8 mouse cellular contexts compared by ENCODE assay signal in the genomic region with DNA sequence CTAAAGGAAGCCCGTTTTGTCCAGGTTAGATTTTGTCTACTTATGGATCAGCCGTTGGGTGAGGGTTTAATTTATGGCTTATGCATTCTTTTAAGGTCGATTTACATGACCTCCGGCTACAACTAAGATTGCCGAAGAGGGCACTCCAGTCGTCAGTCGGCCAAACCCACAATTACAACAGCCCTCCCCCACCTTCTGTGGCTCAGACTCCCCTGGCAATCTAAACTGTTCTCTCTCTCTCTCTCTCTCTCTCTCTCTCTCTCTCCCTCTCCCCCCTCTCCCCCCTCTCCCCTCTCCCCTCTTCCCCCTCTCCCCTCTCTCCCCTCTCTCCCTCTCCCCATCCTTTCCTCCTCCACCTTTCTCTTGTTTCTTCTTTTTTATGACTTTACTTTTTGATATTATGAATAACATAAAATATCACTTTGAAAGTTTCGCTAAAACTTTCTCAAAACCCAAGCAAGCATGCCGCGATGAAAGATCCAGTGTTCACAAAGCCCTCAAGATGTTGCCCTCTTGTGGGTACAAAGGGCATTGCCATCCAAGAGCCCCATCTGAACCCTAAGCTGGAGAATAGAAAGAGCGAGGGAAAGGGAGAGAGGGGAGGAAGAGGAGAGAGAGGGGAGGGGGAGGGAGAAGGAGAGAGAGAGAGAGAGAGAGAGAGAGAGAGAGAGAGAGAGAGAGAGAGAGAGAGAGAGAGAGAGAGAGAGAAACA. TPM values are rescaled to one million over a fixed set of nuclear protein-coding genes. Genes with fewer than 3 reads are reported as not detected.
DNase-seq lines count a peak whose midpoint lies in the region; ATAC-seq and TF ChIP-seq lines count a peak whose summit lies in the region.

No protein-coding gene starts in this region.

- peak; percentile 32 for ATAC-seq in forebrain, embryonic 14.5 days

- H3K9ac ChIP-seq in MEL (ENCODE audit: control insufficient read depth, low read depth, low read length, poor library complexity, severe bottlenecking), result no peak overlapping the region
- peak overlapping the region; percentile 98 for H3K9ac ChIP-seq in forebrain, embryonic 14.5 days (ENCODE audit: low read length)

- H3K4me3 ChIP-seq in MEL (ENCODE audit: control insufficient read depth in 1 of 2, insufficient read depth in 1 of 2, low read depth in 2 of 2, low read length in 2 of 2), result no peak overlapping the region
- H3K4me3 ChIP-seq in brown adipose tissue, adult 24 weeks (ENCODE audit: insufficient read depth, low read depth, low read length), result peak overlapping the region; percentile 85
- peak overlapping the region; percentile 55 for H3K4me3 ChIP-seq in forebrain, embryonic 14.5 days (ENCODE audit: low read depth, low read length)

- no peak overlapping the region for H3K27ac ChIP-seq in MEL (ENCODE audit: control insufficient read depth, low read depth, low read length)
- peak overlapping the region; percentile 93 for H3K27ac ChIP-seq in brown adipose tissue, adult 24 weeks (replicated peaks; ENCODE audit: low read depth, low read length)
- H3K27ac ChIP-seq in forebrain, embryonic 14.5 days (ENCODE audit: low read depth, low read length), result peak overlapping the region; percentile 96

- H3K27me3 ChIP-seq in MEL (ENCODE audit: control insufficient read depth in 1 of 2, insufficient read depth in 2 of 2, low read length in 2 of 2), result peaks cover 0 to 2% of the 10 kb centered on the region in 2 experiments; a peak in 1 of 4 replicates
- peaks cover 15% of the 10 kb centered on the region for H3K27me3 ChIP-seq in forebrain, embryonic 14.5 days (replicated peaks; ENCODE audit: control insufficient read depth, insufficient read depth, low read length)

- H3K36me3 ChIP-seq in MEL (ENCODE audit: control insufficient read depth in 1 of 2, insufficient read depth in 2 of 2, low read length in 2 of 2), result no peaks in the 10 kb centered on the region
- H3K36me3 ChIP-seq in forebrain, embryonic 14.5 days (ENCODE audit: control insufficient read depth, insufficient read depth, low read length), result no peaks in the 10 kb centered on the region

- DNase-seq in MEL (ENCODE audit: low read depth, low spot score) (peak; percentile 55), MN1 (ENCODE audit: low spot score) (no peak)
- peak; percentile 95 for DNase-seq in forebrain, embryonic 14.5 days (ENCODE audit: low spot score)
- DNase-seq in heart, postnatal 4 days, result peak; percentile 86
- peak; percentile 26 to 74 for DNase-seq in layer of hippocampus, postnatal 25 days (ENCODE audit: extremely low spot score in 1 of 2, low spot score in 1 of 2)
- DNase-seq in lung, postnatal 36 days, result peak; percentile 88
- peak; percentile 74 for DNase-seq in right cerebral cortex, postnatal 14 days

- H3K4me1 ChIP-seq in MEL (ENCODE audit: control insufficient read depth in 1 of 2, insufficient read depth in 2 of 2, low read length in 2 of 2), result no peaks in the 10 kb centered on the region
- no peaks in the 10 kb centered on the region for H3K4me1 ChIP-seq in brown adipose tissue, adult 24 weeks (ENCODE audit: control insufficient read depth, insufficient read depth, insufficient read length, low read length)
- H3K4me1 ChIP-seq in forebrain, embryonic 14.5 days (ENCODE audit: control insufficient read depth, insufficient read depth, low read length), result peaks cover 36% of the 10 kb centered on the region

- TF ChIP-seq POLR2A in MEL (IDR thresholded peaks at IDR 0.05; ENCODE audit: control insufficient read depth in 1 of 2, insufficient read depth in 1 of 2, low read depth in 1 of 2, low read length in 2 of 2, poor library complexity in 1 of 2), result no peak

- TF ChIP-seq RAD21 in MEL (IDR thresholded peaks at IDR 0.05; ENCODE audit: low read depth, low read length), result peak; percentile 66

- peak; percentile 44 to 70 (median 62) for TF ChIP-seq CTCF in MEL (IDR thresholded peaks at IDR 0.05 in 2 of 3, conservative IDR thresholded peaks at IDR 0.05 in 1 of 3; ENCODE audit: control insufficient read depth in 1 of 3, insufficient read depth in 1 of 3, low read depth in 2 of 3, low read length in 3 of 3, poor library complexity in 1 of 3, severe bottlenecking in 1 of 3)

- no peaks in the 10 kb centered on the region for H3K79me2 ChIP-seq in MEL (ENCODE audit: control insufficient read depth, insufficient read depth, low read length, poor library complexity)

- H3K9me3 ChIP-seq in MEL (replicated peaks; ENCODE audit: insufficient read depth, low read length), result no peaks in the 10 kb centered on the region
- no peaks in the 10 kb centered on the region for H3K9me3 ChIP-seq in forebrain, embryonic 14.5 days (replicated peaks; ENCODE audit: control insufficient read depth, low read length)

- 1% methylated on average over 11 of the region's 11 CpGs for WGBS in forebrain, embryonic 14.5 days

- TF ChIP-seq EP300 in MEL (IDR thresholded peaks at IDR 0.05; ENCODE audit: low read depth in 1 of 2, low read length in 2 of 2), result no peak

- peak overlapping the region; percentile 100 for H3K4me2 ChIP-seq in forebrain, embryonic 14.5 days (ENCODE audit: low read length)

TF ChIP-seq in MEL, 35 proteins besides CTCF, POLR2A, EP300 and RAD21:
- TF ChIP-seq ETS1 (IDR thresholded peaks at IDR 0.05; ENCODE audit: low read depth, low read length) (no peak), JUND (IDR thresholded peaks at IDR 0.05; ENCODE audit: low read depth, low read length) (no peak), MYC (IDR thresholded peaks at IDR 0.05; ENCODE audit: low read depth, low read length) (no peak), GATA1 (IDR thresholded peaks at IDR 0.05; ENCODE audit: low read depth, low read length) (no peak), ZC3H11A (IDR thresholded peaks at IDR 0.05; ENCODE audit: low read depth, low read length) (peak; percentile 63), MAFK (IDR thresholded peaks at IDR 0.05; ENCODE audit: borderline replicate concordance, low read depth, low read length) (no peak), SMC3 (IDR thresholded peaks at IDR 0.05; ENCODE audit: low read depth, low read length) (peak; percentile 87), ZMIZ1 (IDR thresholded peaks at IDR 0.05; ENCODE audit: low read depth, low read length) (no peak), ELF1 (IDR thresholded peaks at IDR 0.05; ENCODE audit: low read depth, low read length) (no peak), MAZ (IDR thresholded peaks at IDR 0.05; ENCODE audit: low read depth, low read length) (no peak), MXI1 (IDR thresholded peaks at IDR 0.05; ENCODE audit: low read depth, low read length) (no peak), ZKSCAN1 (IDR thresholded peaks at IDR 0.05; ENCODE audit: low read depth, low read length) (no peak), GABPA (IDR thresholded peaks at IDR 0.05; ENCODE audit: low read depth, low read length) (no peak), USF2 (IDR thresholded peaks at IDR 0.05; ENCODE audit: borderline replicate concordance in 1 of 2, insufficient read depth in 1 of 2, low read depth in 1 of 2, low read length in 2 of 2) (no peak), CHD1 (IDR thresholded peaks at IDR 0.05; ENCODE audit: low read depth, low read length) (no peak), ZNF384 (IDR thresholded peaks at IDR 0.05; ENCODE audit: low read depth, low read length) (no peak), TBP (IDR thresholded peaks at IDR 0.05; ENCODE audit: low read depth, low read length) (no peak), TAL1 (IDR thresholded peaks at IDR 0.05; ENCODE audit: low read length) (no peak)

RNA-seq across cellular contexts. Expression of gene Sox6, which starts 5.8 kb away (rescaled TPM):
- 1.8 and 2.6 TPM in 2 replicates for total RNA-seq in MEL (2012; rRNA removed)
- polyA plus RNA-seq in MEL (2012; ENCODE audit: insufficient read depth in 1 of 2, insufficient read length in 2 of 2, low read depth in 1 of 2, low replicate concordance in 2 of 2, missing spikeins in 1 of 2), result 1 to 10 TPM in 1 of 2 experiments, not detected in 1; 4.6 TPM
- 15.1 and 24.8 TPM in 2 replicates for polyA plus RNA-seq in brown adipose tissue, adult 24 weeks (2012; ENCODE audit: insufficient read depth, insufficient read length, missing spikeins)
- polyA plus RNA-seq in forebrain, embryonic 14.5 days (2014; fragmentation: Nextera tagmentation; extraction: Ambion mirVana), result 78.4 and 84.9 TPM in 2 replicates
- 10 to 100 TPM; 33.5 to 46.9 TPM for total RNA-seq in heart, postnatal 4 days (2021)
- 10 to 100 TPM; 23.8 to 32.4 TPM for total RNA-seq in layer of hippocampus, postnatal 25 days (2021)

RNA-seq across cellular contexts. Expression of gene 1110004F10Rik, which starts 6.4 kb away (rescaled TPM):
- total RNA-seq in MEL (2012; rRNA removed), result 158 and 160 TPM in 2 replicates
- polyA plus RNA-seq in MEL (2012; ENCODE audit: insufficient read depth in 1 of 2, insufficient read length in 2 of 2, low read depth in 1 of 2, low replicate concordance in 2 of 2, missing spikeins in 1 of 2), result 100 to 1,000 TPM in 1 of 2 experiments, not detected in 1; 182 TPM
- polyA plus RNA-seq in brown adipose tissue, adult 24 weeks (2012; ENCODE audit: insufficient read depth, insufficient read length, missing spikeins), result 60.2 and 68.8 TPM in 2 replicates
- 425 and 434 TPM in 2 replicates for polyA plus RNA-seq in forebrain, embryonic 14.5 days (2014; fragmentation: Nextera tagmentation; extraction: Ambion mirVana)
- 10 to 100 TPM; 80.6 to 84.0 TPM for total RNA-seq in heart, postnatal 4 days (2021)
- 100 to 1,000 TPM; 106 to 108 TPM for total RNA-seq in layer of hippocampus, postnatal 25 days (2021)

RNA-seq across cellular contexts. Expression of gene Gm4353, which starts 51.7 kb away (rescaled TPM):
- total RNA-seq in MEL (2012; rRNA removed), result 20.8 and 21.0 TPM in 2 replicates
- 10 to 100 TPM in 1 of 2 experiments, not detected in 1; 22.7 TPM for polyA plus RNA-seq in MEL (2012; ENCODE audit: insufficient read depth in 1 of 2, insufficient read length in 2 of 2, low read depth in 1 of 2, low replicate concordance in 2 of 2, missing spikeins in 1 of 2)
- polyA plus RNA-seq in brown adipose tissue, adult 24 weeks (2012; ENCODE audit: insufficient read depth, insufficient read length, missing spikeins), result not detected in 2 replicates
- 0.96 and 1.4 TPM in 2 replicates for polyA plus RNA-seq in forebrain, embryonic 14.5 days (2014; fragmentation: Nextera tagmentation; extraction: Ambion mirVana)
- total RNA-seq in heart, postnatal 4 days (2021), result 1 to 10 TPM; 1.3 to 2.1 TPM
- 1 to 10 TPM; 2.3 to 2.4 TPM for total RNA-seq in layer of hippocampus, postnatal 25 days (2021)

Comparison
In these comparisons a context has a peak if more than half of its experiments do, and no peak if none do; other contexts are left out.
1. H3K4me3 ChIP-seq: peak in brown adipose tissue, adult 24 weeks (single experiment) and forebrain, embryonic 14.5 days (single experiment); none in MEL (0 of 2).